Mouse (Mus musculus) G1E (cell line): ENCODE measurements around the gene BC055324. TPM values are rescaled to one million over a fixed set of nuclear protein-coding genes. Genes with fewer than 3 reads are reported as not detected.

Experiments
- ATAC-seq: 2 replicates; pipeline ENCODE4 v1.8.0; 2016; ENCODE audit warnings: mild to moderate bottlenecking; ENCODE audit not compliant: insufficient number of reproducible peaks, poor library complexity, low FRiP score, severe bottlenecking; ENCODE audit errors: extremely low read depth
- DNase-seq: peaks from one replicate; pipeline ENCODE4 v3.0.0; 2012; ENCODE audit warnings: low spot score
- H3K27me3 ChIP-seq: 2 replicates; pipeline ENCODE4 v1.6.1; 2012; ENCODE audit warnings: mild to moderate bottlenecking, low read length, inconsistent platforms; ENCODE audit not compliant: insufficient read depth
- H3K36me3 ChIP-seq: replicated peaks from 2 replicates; pipeline ENCODE3; 2012; ENCODE audit warnings: mild to moderate bottlenecking, inconsistent platforms
- H3K4me1 ChIP-seq: 2 replicates; pipeline ENCODE4 v1.6.1; 2012; ENCODE audit warnings: low read depth, low read length, inconsistent platforms, mixed read lengths; ENCODE audit not compliant: insufficient read depth
- H3K4me3 ChIP-seq: 2 replicates; pipeline ENCODE4 v1.5.1; 2012; ENCODE audit warnings: low read depth, mild to moderate bottlenecking, inconsistent platforms, low read length, moderate library complexity, mixed read lengths
- H3K9me3 ChIP-seq: replicated peaks from 2 replicates; pipeline ENCODE4 v1.6.1; 2012; ENCODE audit warnings: inconsistent platforms
- CTCF ChIP-seq: IDR thresholded peaks from 2 replicates; pipeline ENCODE4 v1.5.1; 2012; ENCODE audit warnings: low read depth, low read length, inconsistent platforms, mixed read lengths
- GATA1 ChIP-seq: IDR thresholded peaks from 2 replicates; pipeline ENCODE4 v1.6.1; 2012; ENCODE audit warnings: borderline replicate concordance, low read length, inconsistent platforms, mixed read lengths
- GATA2 ChIP-seq: IDR thresholded peaks from 2 replicates; pipeline ENCODE4 v1.6.1; 2012; ENCODE audit warnings: low read depth, low read length, inconsistent platforms, borderline replicate concordance
- POLR2AphosphoS5 ChIP-seq: IDR thresholded peaks from 2 replicates; pipeline ENCODE4 v1.6.1; 2012; ENCODE audit warnings: low read depth, low read length, inconsistent platforms; ENCODE audit not compliant: insufficient replicate concordance
- TAL1 ChIP-seq: conservative IDR thresholded peaks from 2 replicates; pipeline ENCODE4 v1.6.1; 2012; ENCODE audit warnings: low read depth, low read length, inconsistent platforms, mixed read lengths
- polyA plus RNA-seq: library from polyadenylated mRNA; stranded (reverse); fragments of >175 nt; gene quantifications from 2 replicates; pipeline ENCODE4 v1.2.3, GENCODE M21; 2012
- total RNA-seq, 2 experiments: library from RNA; stranded (forward) in 1 of 2; stranded (reverse) in 1 of 2; fragments of 200-1000 nt in 1 of 2; fragments of >200 nt in 1 of 2; fragmentation: Nextera tagmentation in 1 of 2; gene quantifications; 2 replicates each; pipeline ENCODE4 v1.2.3; 2014 to 2017

BC055324 gene
- total and polyA plus RNA-seq, 3 experiments, result 3.7 to 39.9 (median 26.0) TPM

GRCm38 (mm10) chr1:163910343-163910742 is 84.3 kb downstream of the BC055324 start:
- DNase-seq, result peak; percentile 13
- peak; percentile 59 for ATAC-seq
- peaks cover 2% of the 10 kb centered on the region for H3K36me3 ChIP-seq

GRCm38 (mm10) chr1:163908389-163908788 is 86.2 kb downstream of the BC055324 start:
- Histone ChIP-seq H3K4me3 (no peak overlapping the region; the same call in 1 of the 2 replicates), H3K4me1 (peaks cover 25% of the 10 kb centered on the region), H3K9me3 (no peaks in the 10 kb centered on the region), H3K27me3 (no peaks in the 10 kb centered on the region), H3K36me3 (peaks cover 2% of the 10 kb centered on the region)
- peak; percentile 24 for ATAC-seq
- no peak for DNase-seq
- TF ChIP-seq GATA2, result no peak
- no peak for TF ChIP-seq TAL1
- TF ChIP-seq CTCF, result no peak
- TF ChIP-seq GATA1, result no peak
- no peak for TF ChIP-seq POLR2AphosphoS5

More at GRCm38 (mm10) chr1:163910343-163910742, 84.3 kb downstream of the BC055324 start:
- no peak for TF ChIP-seq TAL1
- TF ChIP-seq GATA2, result no peak
- TF ChIP-seq POLR2AphosphoS5, result no peak
- no peak for TF ChIP-seq GATA1
- TF ChIP-seq CTCF, result peak; percentile 34; the same call in 1 of the 2 replicates
- no peak overlapping the region for H3K4me3 ChIP-seq
- no peaks in the 10 kb centered on the region for H3K27me3 ChIP-seq
- peaks cover 19% of the 10 kb centered on the region for H3K4me1 ChIP-seq
- H3K9me3 ChIP-seq, result no peaks in the 10 kb centered on the region

GRCm38 (mm10) chr1:163907007-163907811 is 87.4 kb downstream of the BC055324 start:
- DNase-seq (no peak), ATAC-seq (no peak)
- Histone ChIP-seq H3K36me3 (peaks cover 2% of the 10 kb centered on the region), H3K9me3 (no peaks in the 10 kb centered on the region), H3K27me3 (no peaks in the 10 kb centered on the region), H3K4me3 (no peak overlapping the region), H3K4me1 (peaks cover 34% of the 10 kb centered on the region)
- no peak for TF ChIP-seq TAL1

- TF ChIP-seq GATA1 (no peak), POLR2AphosphoS5 (no peak), GATA2 (no peak), TAL1 (no peak), CTCF (no peak)
- H3K27me3 ChIP-seq, result no peaks in the 10 kb centered on the region
- H3K9me3 ChIP-seq, result no peaks in the 10 kb centered on the region
- no peaks in the 10 kb centered on the region for H3K36me3 ChIP-seq
- H3K4me1 ChIP-seq, result peaks cover 50% of the 10 kb centered on the region
- no peak overlapping the region for H3K4me3 ChIP-seq
- ATAC-seq, result peak; percentile 47
- no peak for DNase-seq
Measured at GRCm38 (mm10) chr1:163903411-163903810, 91.2 kb downstream of the BC055324 start.

GRCm38 (mm10) chr1:163900168-163900567 is 94.4 kb downstream of the BC055324 start:
- no peaks in the 10 kb centered on the region for H3K27me3 ChIP-seq
- H3K4me1 ChIP-seq, result peaks cover 40% of the 10 kb centered on the region
- H3K36me3 ChIP-seq, result no peaks in the 10 kb centered on the region
- DNase-seq, result no peak
- no peaks in the 10 kb centered on the region for H3K9me3 ChIP-seq
- TF ChIP-seq CTCF (no peak), POLR2AphosphoS5 (no peak), GATA1 (no peak), TAL1 (no peak), GATA2 (no peak)
- ATAC-seq, result no peak
- H3K4me3 ChIP-seq, result no peak overlapping the region

GRCm38 (mm10) chr1:163899575-163899974 is 95.0 kb downstream of the BC055324 start:
- Histone ChIP-seq H3K9me3 (no peaks in the 10 kb centered on the region), H3K27me3 (no peaks in the 10 kb centered on the region), H3K36me3 (no peaks in the 10 kb centered on the region), H3K4me1 (peaks cover 40% of the 10 kb centered on the region), H3K4me3 (no peak overlapping the region)
- no peak for ATAC-seq
- no peak for DNase-seq
- TF ChIP-seq GATA2 (no peak), TAL1 (no peak), POLR2AphosphoS5 (no peak), CTCF (no peak), GATA1 (no peak)
